Mouse (Mus musculus) brown adipose tissue, adult 24 weeks (tissue): ENCODE measurements around the gene Ubxn11. TPM values are rescaled to one million over a fixed set of nuclear protein-coding genes. Genes with fewer than 3 reads are reported as not detected.

ENCODE experiments used
- H3K27ac ChIP-seq: fragments of 200-500 bp; replicated peaks from 2 replicates; pipeline ENCODE4 v1.5.1; 2012; ENCODE audit warnings: low read depth, mild to moderate bottlenecking, low read length
- H3K4me1 ChIP-seq: fragments of 200-500 bp; 2 replicates; pipeline ENCODE4 v1.6.1; 2012; ENCODE audit warnings: low read length, mixed read lengths; ENCODE audit not compliant: control insufficient read depth, insufficient read depth, insufficient read length
- H3K4me3 ChIP-seq: fragments of 200-500 bp; 2 replicates; pipeline ENCODE4 v1.5.1; 2012; ENCODE audit warnings: low read depth, mild to moderate bottlenecking, low read length, moderate library complexity; ENCODE audit not compliant: insufficient read depth
- polyA plus RNA-seq: library from polyadenylated mRNA; stranded (reverse); fragments of >200 nt; gene quantifications from 2 replicates; pipeline ENCODE4 v1.2.4, GENCODE M21; 2012; ENCODE audit not compliant: missing spikeins, insufficient read depth, insufficient read length

Ubxn11 gene
- polyA plus RNA-seq, 1 experiment: 2.1 TPM

- H3K4me1 ChIP-seq: no peaks in the 10 kb centered on the region
- no peak overlapping the region for H3K4me3 ChIP-seq
- no peak overlapping the region for H3K27ac ChIP-seq
Observed at GRCm38 (mm10) chr4:134165548-134166465, 63.4 kb downstream of the Ubxn11 start.

GRCm38 (mm10) chr4:134166906-134167305, 64.5 kb downstream of the Ubxn11 start:
- H3K27ac ChIP-seq: no peak overlapping the region
- H3K4me1 ChIP-seq: no peaks in the 10 kb centered on the region
- no peak overlapping the region for H3K4me3 ChIP-seq

- H3K4me3 ChIP-seq: no peak overlapping the region
- H3K4me1 ChIP-seq: no peaks in the 10 kb centered on the region
- no peak overlapping the region for H3K27ac ChIP-seq
Observed at GRCm38 (mm10) chr4:134172391-134172790, 70.0 kb downstream of the Ubxn11 start.

Other genes starting within 250 kb of the Ubxn11 start
- gene Rps6ka1, start 214.8 kb upstream of the Ubxn11 start, polyA plus RNA-seq: 3.3 and 4.2 TPM in 2 replicates
- gene Hmgn2, start 133.9 kb upstream of the Ubxn11 start, polyA plus RNA-seq: 63.7 and 65.2 TPM in 2 replicates
- gene Dhdds, start 101.7 kb upstream of the Ubxn11 start, polyA plus RNA-seq: 17.2 and 19.6 TPM in 2 replicates
- gene Lin28a, start 83.7 kb upstream of the Ubxn11 start, polyA plus RNA-seq: not detected in 2 replicates
- gene Zfp683, start 48.7 kb upstream of the Ubxn11 start, polyA plus RNA-seq: not detected in 2 replicates
- not detected in 2 replicates for gene Crybg2, start 41.8 kb upstream of the Ubxn11 start, polyA plus RNA-seq
- gene Cd52, start 7.5 kb upstream of the Ubxn11 start, polyA plus RNA-seq: 14.0 and 16.8 TPM in 2 replicates
- gene Sh3bgrl3, start 26.2 kb downstream of the Ubxn11 start, polyA plus RNA-seq: 39.0 and 44.7 TPM in 2 replicates
- 4.9 and 10.0 TPM in 2 replicates for gene Cep85, start 84.5 kb downstream of the Ubxn11 start, polyA plus RNA-seq
- not detected in 2 replicates for gene Gm7534, start 100.4 kb downstream of the Ubxn11 start, polyA plus RNA-seq
- gene Catsper4, start 124.8 kb downstream of the Ubxn11 start, polyA plus RNA-seq: not detected in 2 replicates
- 0.63 TPM in 1 of 2 replicates, not detected in the other for gene Cnksr1, start 135.8 kb downstream of the Ubxn11 start, polyA plus RNA-seq
- not detected in 2 replicates for gene E130218I03Rik, start 141.1 kb downstream of the Ubxn11 start, polyA plus RNA-seq
- 2.8 and 3.1 TPM in 2 replicates for gene Zfp593, start 143.0 kb downstream of the Ubxn11 start, polyA plus RNA-seq
- not detected in 2 replicates for gene Gm30191, start 144.4 kb downstream of the Ubxn11 start, polyA plus RNA-seq
- gene Grrp1, start 151.5 kb downstream of the Ubxn11 start, polyA plus RNA-seq: 2.5 and 2.8 TPM in 2 replicates
- 5.0 and 7.8 TPM in 2 replicates for gene Pdik1l, start 185.3 kb downstream of the Ubxn11 start, polyA plus RNA-seq
- 1.2 and 2.4 TPM in 2 replicates for gene Trim63, start 212.6 kb downstream of the Ubxn11 start, polyA plus RNA-seq
- not detected in 2 replicates for gene Slc30a2, start 240.6 kb downstream of the Ubxn11 start, polyA plus RNA-seq